Mouse (Mus musculus): ENCODE results near the gene Mdga2.

- TF ChIP-seq CTCF (IDR thresholded peaks at IDR 0.05; ENCODE audit: low read depth, low read length) (no peak), POLR2AphosphoS5 (IDR thresholded peaks at IDR 0.05; ENCODE audit: insufficient replicate concordance, low read depth, low read length) (no peak), TAL1 (conservative IDR thresholded peaks at IDR 0.05; ENCODE audit: low read depth, low read length) (no peak)
These were observed 82.2 kb downstream of the Mdga2 start for GRCm38 (mm10) chr12:67140131-67140530.
